Mouse (Mus musculus) heart, postnatal 14 days (tissue): ENCODE measurements at regions not wholly inside any gene's neighbourhood (a gene's known extent, or its start where the extent isn't known, plus 50 kb on each side); places are given as distances from the start of the nearest gene placed in this dataset.

ENCODE experiments used
- DNase-seq, 2 experiments: peaks; one replicate each; pipeline ENCODE4 v3.0.0; 2021 to 2022
- intact Hi-C: fragments of 180-260 bp; cut with DNase I; formaldehyde crosslinking; loops from one replicate; pipeline ENCODE4 v1.15.1; 2025

DNA sequence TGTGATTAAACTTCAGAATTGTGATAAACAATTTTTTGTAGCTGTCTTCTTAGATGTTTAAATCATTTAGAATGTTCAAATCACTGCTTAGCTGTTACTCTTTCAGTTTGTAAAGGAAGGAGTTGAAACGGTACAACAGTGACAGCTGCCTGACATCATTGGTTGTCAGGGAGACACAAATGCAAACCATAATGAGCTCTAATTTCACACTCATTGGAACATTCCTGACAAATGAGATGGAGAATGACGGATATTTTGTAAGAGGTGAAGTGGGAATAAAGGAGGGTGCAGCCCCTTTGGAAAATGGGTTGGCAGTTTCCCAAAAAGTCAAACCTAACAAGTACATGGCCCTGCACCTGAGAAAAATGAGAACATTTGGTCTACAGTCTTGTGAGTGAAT, 62.5 kb downstream of the Rad51ap2 start:
- no peak for DNase-seq
- intact Hi-C loops, result no loop called here

- DNase-seq, result no peak
- intact Hi-C loops, result no loop called here
These were observed 107.0 kb downstream of the Rad51ap2 start for GRCm38 (mm10) chr12:11562891-11563290.

DNA sequence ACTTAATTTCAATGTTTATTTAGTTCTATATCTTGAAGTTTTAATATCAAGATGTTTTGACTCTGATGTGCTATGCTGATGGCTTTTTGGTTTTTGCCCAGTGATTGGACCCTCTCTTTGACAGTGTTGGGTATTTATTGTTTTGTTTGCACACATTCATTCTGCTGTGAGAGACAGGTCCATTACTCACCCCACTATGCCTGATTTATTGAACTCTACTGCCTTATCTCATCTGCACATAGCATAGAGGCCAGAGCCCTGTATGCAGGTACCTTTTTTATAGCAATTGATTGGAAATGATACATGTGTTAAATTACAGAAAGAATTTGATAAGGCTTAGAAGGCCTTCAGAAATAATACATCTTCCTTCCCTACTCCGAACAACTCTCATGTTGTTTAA, 114.3 kb downstream of the Rad51ap2 start:
- intact Hi-C loops, result no loop called here
- no peak for DNase-seq

GRCm38 (mm10) chr12:11603946-11604345, 148.1 kb downstream of the Rad51ap2 start:
- DNase-seq, result no peak
- intact Hi-C loops, result no loop called here

GRCm38 (mm10) chr12:11608733-11609132, 152.9 kb downstream of the Rad51ap2 start:
- no peak for DNase-seq
- intact Hi-C loops, result no loop called here

DNA sequence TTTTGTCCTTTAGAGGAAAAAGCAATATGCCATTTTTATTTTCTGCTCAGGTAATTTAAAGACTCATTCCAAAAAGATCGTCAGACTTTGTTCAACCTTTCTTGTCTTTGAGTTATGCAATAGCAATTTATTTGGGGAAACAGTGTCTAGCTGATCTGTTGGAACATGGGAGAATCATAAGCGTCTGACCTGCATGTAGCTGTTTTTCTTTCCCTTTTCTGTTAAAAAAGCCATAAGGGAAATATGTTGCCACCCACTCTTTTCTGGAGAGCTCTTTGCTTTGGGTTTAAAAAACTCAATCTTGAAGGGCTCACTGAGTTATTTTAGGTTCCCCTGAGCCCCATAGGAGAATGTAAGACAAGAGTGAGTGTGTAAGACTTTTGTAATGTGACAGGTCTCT, 155.8 kb downstream of the Rad51ap2 start:
- no peak for DNase-seq
- intact Hi-C loops, result no loop called here

DNA sequence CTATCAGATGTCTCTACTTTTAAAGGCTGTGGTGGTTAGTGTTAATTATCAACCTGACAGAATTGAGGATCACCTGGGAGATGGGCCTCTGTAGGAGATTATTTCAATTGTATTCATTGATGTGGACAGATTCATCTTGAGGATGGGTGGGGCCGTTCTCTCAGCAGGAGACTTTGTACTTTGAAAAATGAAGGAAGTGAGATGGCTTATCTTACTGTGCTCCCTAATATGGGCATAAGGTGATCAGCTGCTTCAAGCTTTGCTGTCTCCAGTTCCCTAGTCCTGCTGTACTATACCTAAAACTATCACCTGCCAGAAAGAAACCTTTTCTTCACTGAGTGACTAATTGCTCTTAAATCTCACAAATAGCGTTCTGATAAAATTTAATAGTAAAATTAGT, 159.4 kb downstream of the Rad51ap2 start:
- intact Hi-C loops, result no loop called here
- no peak for DNase-seq

GRCm38 (mm10) chr12:11623561-11623960, 167.7 kb downstream of the Rad51ap2 start:
- intact Hi-C loops, result no loop called here

DNA sequence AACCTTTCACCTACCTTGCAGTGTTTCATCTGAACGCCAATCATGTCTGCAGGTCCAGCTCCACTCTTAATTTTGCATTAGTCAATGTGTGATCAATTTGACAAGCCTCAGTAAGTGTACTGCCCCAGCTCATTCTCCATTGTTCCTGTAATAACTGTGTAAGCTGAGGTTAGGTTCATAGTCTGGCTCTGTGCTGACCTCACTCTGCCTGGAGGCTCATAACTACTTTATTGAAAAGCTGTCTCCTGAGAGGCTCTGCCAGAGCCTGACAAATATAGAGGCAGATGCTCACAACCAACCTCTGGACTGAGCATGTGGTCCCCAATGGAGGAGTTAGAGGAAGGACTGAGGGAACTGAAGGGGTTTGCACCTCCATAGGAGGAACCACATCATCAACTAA, 174.3 kb downstream of the Rad51ap2 start:
- no peak for DNase-seq
- intact Hi-C loops, result no loop called here

More at GRCm38 (mm10) chr12:11623561-11623960, 167.7 kb downstream of the Rad51ap2 start:
- DNase-seq, result no peak

- intact Hi-C loops, result no loop called here
- DNase-seq, result no peak
These were observed 175.9 kb downstream of the Rad51ap2 start for GRCm38 (mm10) chr12:11631790-11632189.

DNA sequence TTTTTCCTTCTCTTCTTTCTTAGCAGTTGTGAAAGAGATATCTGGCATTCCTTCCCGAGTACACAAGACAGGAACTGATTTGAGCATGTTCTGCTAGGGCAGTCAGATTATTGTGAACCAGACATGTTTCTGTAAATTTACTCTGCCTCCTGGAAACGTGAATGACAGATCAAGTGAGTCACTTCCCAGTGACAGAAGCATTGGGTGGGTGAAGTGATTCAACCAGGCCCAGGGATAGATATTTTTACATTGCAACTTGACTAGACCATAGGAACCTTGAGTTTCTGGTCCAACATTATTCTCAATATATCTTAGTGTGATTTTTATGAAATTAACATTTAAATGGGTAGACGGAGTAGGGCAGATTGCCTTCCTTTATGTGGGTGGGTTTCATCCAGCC, 217.4 kb downstream of the Rad51ap2 start:
- DNase-seq, result no peak
- intact Hi-C loops, result no loop called here

DNA sequence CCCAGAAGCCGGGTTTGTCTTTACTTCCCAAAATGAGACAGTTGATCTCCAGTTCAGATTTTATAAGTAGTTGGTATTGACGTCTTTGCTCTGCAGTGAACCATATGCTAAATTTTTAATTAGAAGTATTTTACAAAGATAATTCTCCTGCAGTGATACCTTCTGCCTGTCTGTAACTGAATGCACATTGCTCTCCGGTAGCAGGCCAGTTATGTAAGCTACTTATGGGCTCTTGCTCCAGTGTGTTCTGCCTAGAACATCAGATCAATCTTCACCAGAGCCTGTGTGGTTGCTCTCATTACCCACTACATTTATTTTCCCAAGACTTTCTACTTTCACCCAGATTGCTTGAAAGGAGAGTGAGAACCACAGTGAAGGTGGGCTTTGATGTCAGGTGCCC, 238.9 kb downstream of the Rad51ap2 start:
- DNase-seq, result no peak
- intact Hi-C loops, result no loop called here

DNA sequence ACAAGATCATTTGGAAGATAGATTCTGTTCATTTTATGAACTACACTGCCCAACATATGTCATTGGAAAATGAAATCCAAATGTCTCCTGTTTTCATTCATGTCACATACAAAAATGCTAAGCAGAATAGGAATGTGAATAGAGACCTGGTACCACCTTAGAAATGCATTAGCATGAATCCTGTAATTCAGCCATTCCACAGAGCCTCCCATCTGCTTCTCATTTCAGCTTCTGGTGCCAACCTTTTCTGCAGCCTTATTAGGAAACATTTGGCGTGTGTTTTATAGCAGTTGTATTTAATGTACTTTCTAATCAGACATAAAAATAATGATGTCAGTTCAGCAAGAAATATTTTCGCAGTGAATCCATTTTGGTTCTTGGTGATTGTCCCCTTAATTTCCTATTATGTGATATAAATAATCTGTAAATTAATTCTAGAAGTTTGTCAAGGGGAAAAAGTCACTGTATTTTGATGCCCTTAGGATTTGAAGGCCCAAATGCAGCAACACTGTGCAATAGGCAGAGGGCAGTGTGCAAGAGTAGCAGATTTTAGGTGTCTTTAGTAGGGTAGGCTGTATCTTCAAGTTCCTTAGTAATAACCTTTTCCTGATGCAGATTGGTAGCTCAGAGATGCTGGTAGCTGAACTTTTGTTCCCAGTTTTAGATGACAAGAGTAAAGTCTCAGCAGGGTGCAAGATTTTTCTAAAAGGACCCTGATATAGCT, 253.2 kb downstream of the Rad51ap2 start:
- no peak for DNase-seq
- intact Hi-C loops, result no loop called here

DNA sequence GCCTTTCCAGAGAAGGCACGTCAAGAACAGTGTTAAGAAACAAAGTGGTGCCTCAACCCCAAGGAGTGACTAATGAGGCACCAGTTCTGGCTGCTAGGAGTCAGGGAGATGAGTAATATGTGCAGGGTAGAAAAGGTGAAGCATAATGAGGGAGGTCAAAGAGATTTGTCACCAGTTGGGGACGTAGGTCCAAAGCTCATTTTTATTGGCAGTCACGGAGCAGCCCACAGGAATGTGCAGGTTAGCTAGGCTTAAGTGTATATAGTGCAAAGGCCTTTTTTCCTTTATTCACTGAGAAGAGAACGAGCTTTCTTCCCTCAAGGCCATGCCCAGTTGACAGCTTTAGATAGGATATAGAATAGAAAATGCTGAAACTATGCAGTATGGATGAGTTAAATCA, 261.8 kb downstream of the Rad51ap2 start:
- DNase-seq, result no peak
- intact Hi-C loops, result no loop called here

DNA sequence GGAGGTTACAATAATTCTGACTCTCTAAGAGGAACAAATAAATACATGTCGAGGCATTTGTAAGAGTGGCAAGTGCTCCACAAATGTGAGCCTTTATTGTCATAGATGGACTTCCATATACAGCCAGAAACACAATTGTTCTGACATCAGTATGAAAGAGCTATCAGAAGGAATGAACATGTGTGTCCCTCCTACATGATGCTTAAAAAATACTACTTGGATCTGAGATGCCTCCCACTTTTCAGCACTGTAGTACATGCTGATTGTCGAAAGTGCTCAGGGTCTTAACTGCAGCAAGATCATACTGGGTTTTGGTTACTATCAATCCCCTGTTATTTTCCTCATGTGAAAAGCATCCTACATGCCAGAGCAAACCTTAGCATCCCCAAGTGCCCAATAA, 295.6 kb downstream of the Rad51ap2 start:
- DNase-seq, result no peak
- intact Hi-C loops, result no loop called here

DNA sequence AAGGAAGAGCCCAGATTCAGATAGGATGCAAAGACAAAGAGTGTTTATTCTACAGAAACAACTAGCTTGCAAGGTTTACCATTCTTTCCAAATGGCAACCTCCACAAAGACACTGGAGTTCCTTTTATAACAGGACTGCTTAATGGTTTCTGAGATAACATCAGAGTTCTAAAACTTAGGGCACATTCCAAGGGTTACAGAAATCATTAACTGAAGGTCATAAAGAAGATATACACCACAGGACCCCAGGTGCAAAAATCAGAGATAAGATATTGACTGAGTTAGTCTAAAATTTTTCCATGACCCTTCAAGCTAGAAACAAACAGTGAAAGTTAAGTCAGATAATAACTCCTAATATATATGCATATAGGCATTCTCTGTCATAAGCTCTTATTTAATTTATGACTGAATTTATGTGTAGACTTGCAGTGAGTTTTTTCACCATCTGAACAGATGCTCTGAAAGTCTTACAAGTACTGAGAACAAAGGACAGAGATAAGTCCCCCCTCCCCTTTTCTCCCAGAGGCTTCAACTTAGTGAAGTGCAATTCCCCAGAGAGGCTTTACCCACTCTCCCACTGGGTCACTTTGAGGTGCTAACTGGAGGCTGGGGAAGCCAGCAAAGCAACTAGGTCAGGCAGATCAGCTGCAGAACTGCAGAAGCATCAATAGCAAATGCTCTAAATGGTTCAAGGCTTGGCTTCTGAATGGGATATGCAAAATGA, 298.5 kb downstream of the Rad51ap2 start:
- no peak for DNase-seq
- intact Hi-C loops, result no loop called here

GRCm38 (mm10) chr12:11802326-11802725, 346.4 kb downstream of the Rad51ap2 start:
- intact Hi-C loops, result no loop called here
- no peak for DNase-seq

GRCm38 (mm10) chr12:11803162-11803561, 347.3 kb downstream of the Rad51ap2 start:
- intact Hi-C loops, result no loop called here
- DNase-seq, result no peak

GRCm38 (mm10) chr12:11829701-11830100, 373.8 kb downstream of the Rad51ap2 start:
- intact Hi-C loops, result no loop called here
- no peak for DNase-seq

DNA sequence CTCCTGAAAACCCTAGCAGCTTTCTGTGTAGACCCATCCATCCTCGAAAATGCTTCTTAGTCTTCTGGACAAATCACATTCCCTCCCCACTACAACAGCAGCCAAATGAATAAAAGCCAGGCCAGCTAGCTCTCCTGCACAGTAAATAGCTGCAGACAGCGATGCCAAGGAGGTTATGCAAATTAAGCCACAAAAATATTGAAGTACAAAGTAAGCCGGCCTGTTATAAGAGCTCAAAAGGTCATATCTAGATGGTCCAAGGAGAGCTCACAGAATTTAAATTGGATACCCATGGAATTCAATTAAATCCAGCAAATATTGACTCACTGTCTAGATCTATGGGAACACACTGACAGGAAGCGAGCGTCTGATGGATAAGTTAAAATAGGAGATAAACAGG, 375.4 kb downstream of the Rad51ap2 start:
- DNase-seq, result no peak
- intact Hi-C loops, result no loop called here

- intact Hi-C loops, result no loop called here
- DNase-seq, result peak; percentile 1 to 4
These were observed 382.1 kb downstream of the Rad51ap2 start for GRCm38 (mm10) chr12:11837819-11838472.

GRCm38 (mm10) chr12:11851034-11851433, 395.2 kb downstream of the Rad51ap2 start:
- no peak for DNase-seq
- intact Hi-C loops, result no loop called here
